Mouse (Mus musculus): ENCODE results near the gene Zbtb49. TPM values are rescaled to one million over a fixed set of nuclear protein-coding genes. Genes with fewer than 3 reads are reported as not detected.

The Zbtb49 gene
- 12.2 TPM for polyA plus RNA-seq (2017; shearing (Covaris generic))

DNA sequence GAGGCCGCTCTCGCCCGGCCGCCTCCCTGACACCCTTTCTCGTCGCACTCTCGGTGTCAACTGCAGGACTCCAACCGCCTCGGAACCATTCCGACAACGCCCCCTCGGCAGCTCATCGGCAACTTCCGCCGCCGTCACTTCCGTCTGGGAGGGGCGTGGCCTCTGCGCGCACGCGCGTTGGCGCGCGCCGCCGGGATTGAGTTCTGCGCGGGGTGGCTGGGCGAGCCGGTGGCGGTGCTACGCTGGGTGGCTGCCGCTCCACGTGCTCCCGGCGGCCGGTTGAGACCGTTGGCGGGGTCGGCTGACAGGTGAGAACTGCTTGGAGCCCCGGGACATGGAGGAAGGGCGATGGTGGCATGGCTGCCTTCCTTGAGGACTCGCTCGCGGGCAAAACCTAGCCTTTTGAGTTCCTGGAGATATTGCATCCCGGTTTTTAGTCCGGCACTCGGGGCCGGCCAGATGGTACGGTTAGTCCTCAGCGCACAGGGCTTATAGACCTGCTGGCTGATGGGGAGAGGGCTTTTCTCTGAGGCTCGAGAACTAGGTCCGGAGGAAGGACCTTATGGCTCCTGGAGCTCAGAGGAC lies at the start of gene Zbtb49, which contains the start of gene Lyar:
Zbtb49 (minus strand) TSS at position 130 of the 585 bp plus-strand sequence.
Lyar (plus strand) TSS at position 143 of the 585 bp plus-strand sequence.

DNA sequence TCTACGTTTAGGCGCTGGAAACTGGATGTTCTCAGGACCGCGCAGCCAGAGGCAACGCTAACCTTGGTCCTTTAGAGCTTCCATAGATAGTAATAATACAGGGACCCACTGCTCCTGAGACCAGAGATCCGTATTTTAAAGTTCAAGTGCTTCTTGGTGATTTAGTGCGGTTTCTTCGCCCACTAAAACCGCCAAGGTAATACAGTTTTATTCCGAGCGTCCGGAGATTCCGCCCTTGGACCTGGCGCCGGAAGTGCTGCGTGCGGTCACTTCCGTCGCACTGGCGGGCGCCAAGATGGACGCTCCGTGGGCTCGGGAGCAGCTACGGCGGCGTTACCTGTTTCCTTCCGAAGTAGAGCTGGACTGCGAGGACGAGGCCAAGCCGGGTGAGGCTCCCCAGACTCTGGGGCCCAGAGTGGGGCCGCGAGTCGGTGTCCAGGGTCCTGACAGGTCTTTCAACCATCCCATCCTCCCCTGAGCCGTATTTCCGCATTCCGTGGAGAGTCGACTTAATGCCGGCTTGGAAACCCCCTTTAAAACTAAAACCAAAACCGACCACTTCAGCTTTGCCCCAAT lies 39.9 kb upstream of the Zbtb49 start, which contains the start of gene Tmem128:
Tmem128 (plus strand) TSS at position 79 of the 576 bp plus-strand sequence.

DNA sequence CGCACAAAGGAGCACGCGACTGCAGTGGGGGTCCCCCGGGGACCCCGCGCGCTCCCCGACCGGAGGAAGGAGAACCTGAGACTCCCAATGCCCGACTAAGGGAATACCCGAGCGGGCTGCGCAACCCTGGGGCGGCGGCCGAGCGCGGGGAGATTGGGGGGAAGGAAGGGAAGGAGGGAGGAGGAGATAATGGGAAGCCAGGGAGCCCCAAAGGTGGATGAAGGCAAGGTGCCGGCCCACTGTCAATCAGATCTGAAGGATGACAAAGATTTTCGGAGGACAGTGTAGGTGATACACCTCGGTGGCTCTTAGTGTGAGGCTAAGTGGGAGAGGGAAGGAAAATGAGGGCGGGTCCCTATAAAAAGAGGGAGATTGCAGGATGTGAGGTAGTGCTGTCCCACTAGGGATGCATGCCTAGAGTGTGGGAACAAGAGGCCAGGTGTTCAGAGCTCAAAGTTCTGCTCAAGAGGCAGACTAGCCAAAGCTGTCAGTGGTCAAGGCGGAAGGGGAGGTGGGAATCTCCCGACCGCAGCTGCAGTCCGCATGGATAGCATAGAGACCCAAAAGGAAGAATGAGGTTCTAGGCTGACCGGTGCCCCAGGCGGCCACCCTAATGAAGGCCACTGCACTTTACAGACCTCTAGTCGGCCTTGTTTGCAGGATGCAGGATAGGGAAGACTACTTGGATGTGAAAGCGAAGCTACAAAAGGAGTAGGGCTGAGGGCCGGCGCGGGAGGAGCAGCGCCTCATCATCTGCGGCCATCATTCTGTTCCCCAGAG lies 60.4 kb downstream of the Zbtb49 start, which contains the start of gene Nsg1:
Nsg1 (minus strand) TSS at position 274 of the 780 bp plus-strand sequence.

Other genes with a start within 250 kb of the Zbtb49 start
- 35.2 TPM for gene Stx18, start 181.7 kb downstream of the Zbtb49 start, polyA plus RNA-seq (2017; shearing (Covaris generic))
- gene Nsg1, start 60.5 kb downstream of the Zbtb49 start, polyA plus RNA-seq (2017; shearing (Covaris generic)), result 0.82 TPM
- 47.6 TPM for gene Lyar, start within 50 bp of the Zbtb49 start, polyA plus RNA-seq (2017; shearing (Covaris generic))
- gene Tmem128, start 39.7 kb upstream of the Zbtb49 start, polyA plus RNA-seq (2017; shearing (Covaris generic)), result 119 TPM
- gene Otop1, start 55.5 kb upstream of the Zbtb49 start, polyA plus RNA-seq (2017; shearing (Covaris generic)), result not detected
- not detected for gene Drd5, start 98.9 kb upstream of the Zbtb49 start, polyA plus RNA-seq (2017; shearing (Covaris generic))

Data from effector memory CD4-positive, alpha-beta T cell, adult 7 months (primary cell).